Mouse (Mus musculus): ENCODE results near the gene Rrp12. TPM values are rescaled to one million over a fixed set of nuclear protein-coding genes. Genes with fewer than 3 reads are reported as not detected.

Gene Rrp12
- polyA plus RNA-seq (2017; shearing (Covaris generic)) = 10 to 100 TPM in 1 of 2 experiments, 1 to 10 TPM in 1; 8.1 to 10.2 TPM

GRCm38 (mm10) chr19:41895460-41896318 is at the start of gene Rrp12:
TSS of gene Rrp12 (minus strand) at chr19:41896173.

GRCm38 (mm10) chr19:41933179-41934086 is 37.5 kb upstream of the Rrp12 start, which contains the start of the genes Exosc1 and Zdhhc16:
TSS of gene Exosc1 (minus strand) at chr19:41933423.
TSS of gene Zdhhc16 (plus strand) at chr19:41933480.

GRCm38 (mm10) chr19:41911178-41912073 is 15.5 kb upstream of the Rrp12 start, which contains the start of gene Pgam1:
TSS of gene Pgam1 (plus strand) at chr19:41911923.

GRCm38 (mm10) chr19:41847992-41848851 is 47.8 kb downstream of the Rrp12 start, which contains the start of gene Frat2:
TSS of gene Frat2 (minus strand) at chr19:41848132.

GRCm38 (mm10) chr19:41829381-41830105 is 66.4 kb downstream of the Rrp12 start, which contains the start of gene Frat1:
TSS of gene Frat1 (plus strand) at chr19:41829970.

Other genes starting within 250 kb of the Rrp12 start
- gene Slit1, start 152.5 kb downstream of the Rrp12 start, polyA plus RNA-seq (2017; shearing (Covaris generic)) = under 1 TPM in 1 of 2 experiments, not detected in 1; 0.41 TPM
- 1 to 10 TPM; 4.3 to 4.6 TPM for gene Arhgap19, start 94.1 kb downstream of the Rrp12 start, polyA plus RNA-seq (2017; shearing (Covaris generic))
- 1 to 10 TPM; 2.4 to 5.7 TPM for gene Frat1, start 66.2 kb downstream of the Rrp12 start, polyA plus RNA-seq (2017; shearing (Covaris generic))
- gene Frat2, start 48.0 kb downstream of the Rrp12 start, polyA plus RNA-seq (2017; shearing (Covaris generic)) = 10 to 100 TPM; 12.9 to 29.2 TPM
- gene Pgam1, start 15.8 kb upstream of the Rrp12 start, polyA plus RNA-seq (2017; shearing (Covaris generic)) = 100 to 1,000 TPM; 154 to 162 TPM
- gene Exosc1, start 37.2 kb upstream of the Rrp12 start, polyA plus RNA-seq (2017; shearing (Covaris generic)) = 10 to 100 TPM; 51.7 to 86.8 TPM
- gene Zdhhc16, start 37.3 kb upstream of the Rrp12 start, polyA plus RNA-seq (2017; shearing (Covaris generic)) = 10 to 100 TPM; 58.1 to 72.2 TPM
- gene Mms19, start 85.0 kb upstream of the Rrp12 start, polyA plus RNA-seq (2017; shearing (Covaris generic)) = 10 to 100 TPM; 64.2 to 75.5 TPM
- 1 to 10 TPM; 5.7 to 7.0 TPM for gene Ubtd1, start 85.6 kb upstream of the Rrp12 start, polyA plus RNA-seq (2017; shearing (Covaris generic))
- gene Ankrd2, start 139.8 kb upstream of the Rrp12 start, polyA plus RNA-seq (2017; shearing (Covaris generic)) = not detected
- under 1 TPM; 0.27 to 0.43 TPM for gene Hoga1, start 149.4 kb upstream of the Rrp12 start, polyA plus RNA-seq (2017; shearing (Covaris generic))
- not detected for gene 4933411K16Rik, start 156.1 kb upstream of the Rrp12 start, polyA plus RNA-seq (2017; shearing (Covaris generic))
- gene Morn4, start 190.2 kb upstream of the Rrp12 start, polyA plus RNA-seq (2017; shearing (Covaris generic)) = 1 to 10 TPM in 1 of 2 experiments, under 1 TPM in 1; 0.70 to 1.3 TPM
- gene Pi4k2a, start 194.3 kb upstream of the Rrp12 start, polyA plus RNA-seq (2017; shearing (Covaris generic)) = 10 to 100 TPM; 26.9 to 36.4 TPM
- 1 to 10 TPM; 3.9 to 5.8 TPM for gene Avpi1, start 232.9 kb upstream of the Rrp12 start, polyA plus RNA-seq (2017; shearing (Covaris generic))